Mouse (Mus musculus): ENCODE results near the gene Six3.

Six3 gene

DNA sequence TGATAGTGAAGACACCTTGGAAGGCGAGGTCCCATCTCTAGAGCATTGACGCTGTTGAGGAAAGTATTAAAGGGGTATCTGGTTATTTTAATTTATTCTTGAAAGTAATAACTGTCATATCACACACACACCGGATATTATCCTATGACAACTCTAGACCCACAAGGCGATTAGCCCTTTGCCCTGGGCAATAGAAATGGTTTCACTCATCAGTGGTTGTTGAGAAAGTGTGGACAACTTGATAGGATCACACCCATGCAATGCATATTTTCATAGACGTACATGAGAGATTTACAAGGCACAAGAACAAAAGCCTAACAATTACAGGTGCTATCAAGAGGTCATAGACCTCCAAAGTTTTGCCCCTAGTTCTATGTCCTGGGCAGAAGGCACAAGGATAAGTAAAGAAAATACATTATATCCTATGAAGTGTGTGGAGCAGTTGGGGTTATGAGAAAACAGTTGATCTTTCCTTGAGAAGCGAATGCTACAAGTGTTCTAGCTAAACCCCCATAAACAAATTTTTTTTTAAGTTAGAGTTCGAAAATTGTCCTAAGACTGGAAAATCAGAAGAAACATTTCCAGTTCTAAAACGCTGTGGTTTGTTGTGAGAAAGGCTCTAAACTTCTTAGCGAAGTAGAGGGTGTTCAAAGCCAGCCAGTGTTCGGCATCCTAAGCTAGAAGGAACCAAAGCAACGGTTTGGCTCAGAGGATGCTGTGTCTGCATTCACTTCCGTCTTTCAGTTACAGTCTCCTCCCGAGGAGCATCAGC is 3.6 kb upstream of the Six3 start:
- H3K4me3 ChIP-seq (replicated peaks; ENCODE audit: low read length) = no peak overlapping the region
- peaks cover 89% of the 10 kb centered on the region for H3K27me3 ChIP-seq (ENCODE audit: insufficient read depth, low read length)
- H3K4me1 ChIP-seq (replicated peaks; ENCODE audit: low read depth, low read length) = peaks cover 53% of the 10 kb centered on the region
- H3K36me3 ChIP-seq (ENCODE audit: insufficient read depth, low read length) = no peaks in the 10 kb centered on the region
- TF ChIP-seq POU5F1 (IDR thresholded peaks at IDR 0.05; ENCODE audit: borderline replicate concordance, low read length) (no peak), NANOG (IDR thresholded peaks at IDR 0.05; ENCODE audit: borderline replicate concordance, low read length) (no peak), CTCF (conservative IDR thresholded peaks at IDR 0.05; ENCODE audit: low read length) (no peak)
- H3K9me3 ChIP-seq (ENCODE audit: low read length) = peaks cover 26% of the 10 kb centered on the region

DNA sequence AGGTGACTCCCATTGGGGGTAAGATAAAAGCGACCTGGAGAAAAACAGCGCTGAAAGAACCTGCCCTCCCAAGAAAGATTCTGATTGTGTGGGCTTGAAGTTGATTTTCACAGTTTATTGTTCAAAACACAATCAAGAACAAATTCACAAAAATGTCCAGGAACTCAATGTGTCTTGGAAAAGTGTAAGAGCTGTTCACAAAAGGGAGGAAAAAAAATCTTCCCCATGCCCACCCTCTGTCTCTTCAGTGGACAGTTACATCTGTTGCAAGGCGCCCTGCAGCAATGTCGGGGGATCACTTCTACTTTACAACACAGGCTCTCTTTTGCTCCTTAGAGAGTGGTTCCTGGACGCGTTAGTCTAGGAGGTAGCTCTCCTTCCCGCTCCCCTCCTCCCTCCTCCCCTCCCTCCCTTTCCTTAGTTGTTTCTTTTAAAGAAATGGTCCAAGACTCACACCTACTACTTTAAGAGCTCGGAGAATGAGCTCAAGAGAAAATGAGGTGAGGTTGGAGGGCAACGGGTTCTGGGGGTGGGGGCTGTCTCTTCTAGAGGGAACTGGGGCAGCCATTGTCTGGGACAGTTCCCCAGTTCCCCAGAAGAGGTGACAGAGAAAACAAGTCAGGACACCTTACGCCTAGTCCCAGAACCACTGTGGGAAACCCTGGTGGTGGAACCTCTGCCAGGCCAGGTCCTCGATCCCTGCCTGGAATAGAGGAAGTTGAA is 2.9 kb upstream of the Six3 start:
- peaks cover 26% of the 10 kb centered on the region for H3K9me3 ChIP-seq (ENCODE audit: low read length)
- no peak overlapping the region for H3K4me3 ChIP-seq (replicated peaks; ENCODE audit: low read length)
- TF ChIP-seq POU5F1 (IDR thresholded peaks at IDR 0.05; ENCODE audit: borderline replicate concordance, low read length) (no peak), CTCF (conservative IDR thresholded peaks at IDR 0.05; ENCODE audit: low read length) (no peak), NANOG (IDR thresholded peaks at IDR 0.05; ENCODE audit: borderline replicate concordance, low read length) (no peak)
- H3K27me3 ChIP-seq (ENCODE audit: insufficient read depth, low read length) = peaks cover 89% of the 10 kb centered on the region
- H3K4me1 ChIP-seq (replicated peaks; ENCODE audit: low read depth, low read length) = peaks cover 52% of the 10 kb centered on the region
- no peaks in the 10 kb centered on the region for H3K36me3 ChIP-seq (ENCODE audit: insufficient read depth, low read length)

DNA sequence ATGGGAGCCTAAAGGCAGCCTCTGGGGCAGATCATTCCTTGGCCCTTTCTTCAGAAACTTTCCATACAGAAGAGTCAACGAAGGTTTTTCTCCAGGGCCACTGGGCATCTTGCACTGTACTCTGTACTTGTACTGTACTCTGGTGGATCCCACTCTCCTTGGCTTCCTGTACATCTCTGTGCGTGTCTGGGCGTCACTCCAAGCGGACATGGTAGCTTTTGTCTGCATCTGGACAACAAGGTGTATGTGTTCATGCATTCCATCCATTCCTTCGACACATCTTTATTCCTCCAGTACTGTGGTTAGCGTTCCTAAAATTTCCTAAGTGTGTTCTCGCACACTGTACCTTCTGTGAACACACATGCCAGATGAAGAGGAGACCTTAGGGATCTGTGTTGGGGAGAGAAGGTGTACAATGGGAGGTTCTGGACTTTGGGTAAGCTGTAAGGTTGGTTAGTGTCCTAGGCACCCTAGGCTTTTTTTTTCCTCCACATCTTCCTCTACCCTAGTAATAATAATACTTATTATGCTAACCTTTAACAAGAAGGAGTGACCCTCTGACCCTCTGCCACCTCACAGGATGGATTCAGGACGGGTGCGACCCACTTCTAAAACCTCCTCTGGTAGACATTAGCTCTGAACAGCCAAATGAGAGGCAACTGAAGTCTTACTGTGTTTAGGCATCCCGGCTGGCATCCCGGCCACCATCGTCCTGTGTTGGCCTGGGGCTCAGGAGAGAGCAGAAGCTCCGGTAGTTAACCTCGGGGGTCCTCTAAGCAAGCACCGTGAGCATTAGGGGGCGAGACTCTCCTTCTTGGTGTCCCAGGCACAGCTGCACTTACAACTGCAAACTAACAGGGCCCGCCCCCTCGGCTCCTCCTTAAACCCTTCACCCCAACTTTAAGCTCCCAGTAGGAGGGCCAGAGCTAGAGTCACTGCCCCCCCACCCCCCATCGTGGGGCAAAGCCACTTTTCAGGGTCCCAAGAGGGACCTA is 1.6 kb upstream of the Six3 start:
- Histone ChIP-seq H3K4me3 (replicated peaks; ENCODE audit: low read length) (no peak overlapping the region), H3K36me3 (ENCODE audit: insufficient read depth, low read length) (no peaks in the 10 kb centered on the region), H3K4me1 (replicated peaks; ENCODE audit: low read depth, low read length) (peaks cover 55% of the 10 kb centered on the region), H3K27me3 (ENCODE audit: insufficient read depth, low read length) (peaks cover 95% of the 10 kb centered on the region), H3K9me3 (ENCODE audit: low read length) (peaks cover 26% of the 10 kb centered on the region)
- no peak for TF ChIP-seq NANOG (IDR thresholded peaks at IDR 0.05; ENCODE audit: borderline replicate concordance, low read length)
- no peak for TF ChIP-seq CTCF (conservative IDR thresholded peaks at IDR 0.05; ENCODE audit: low read length)
- no peak for TF ChIP-seq POU5F1 (IDR thresholded peaks at IDR 0.05; ENCODE audit: borderline replicate concordance, low read length)

DNA sequence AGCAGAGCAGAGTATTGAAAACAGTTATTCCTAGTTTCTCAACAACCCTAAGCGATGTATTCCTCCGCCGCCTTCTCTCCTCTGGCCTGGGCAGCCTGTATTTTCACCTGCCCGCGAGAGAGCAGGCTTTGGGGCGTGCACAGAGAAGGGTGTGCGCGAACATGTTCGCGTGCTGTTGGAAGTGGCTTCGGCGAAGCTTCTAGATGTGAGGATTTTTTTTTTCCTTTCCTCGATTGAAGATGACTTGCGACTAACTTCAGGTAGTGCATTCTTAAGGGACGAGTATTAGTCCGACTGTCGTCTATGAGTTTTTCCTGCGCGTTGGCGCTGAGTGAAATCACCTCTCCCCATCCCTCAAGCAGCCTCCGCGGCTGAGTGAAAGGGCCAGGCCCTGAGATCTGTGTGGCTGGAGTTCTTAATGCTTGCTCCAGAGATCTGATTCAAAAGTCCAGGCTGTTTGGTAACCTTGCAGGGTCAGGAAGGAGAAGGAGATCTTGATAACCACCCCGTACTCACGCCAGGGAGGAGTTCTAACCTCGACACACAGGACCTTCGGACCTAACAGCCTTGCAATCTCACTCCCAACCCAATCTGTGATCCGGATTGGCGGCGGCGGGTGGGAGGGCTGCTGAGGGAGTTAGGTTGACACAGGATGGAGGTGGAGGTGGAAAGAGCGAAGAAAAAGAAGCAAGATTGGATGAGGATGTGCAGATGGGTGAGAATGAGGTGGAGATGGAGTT is 712 bp upstream of the Six3 start:
- Histone ChIP-seq H3K4me1 (replicated peaks; ENCODE audit: low read depth, low read length) (peaks cover 60% of the 10 kb centered on the region), H3K36me3 (ENCODE audit: insufficient read depth, low read length) (no peaks in the 10 kb centered on the region), H3K27me3 (ENCODE audit: insufficient read depth, low read length) (peaks cover 99% of the 10 kb centered on the region), H3K4me3 (replicated peaks; ENCODE audit: low read length) (no peak overlapping the region), H3K9me3 (ENCODE audit: low read length) (peaks cover 26% of the 10 kb centered on the region)
- TF ChIP-seq NANOG (IDR thresholded peaks at IDR 0.05; ENCODE audit: borderline replicate concordance, low read length) = no peak
- no peak for TF ChIP-seq POU5F1 (IDR thresholded peaks at IDR 0.05; ENCODE audit: borderline replicate concordance, low read length)
- no peak for TF ChIP-seq CTCF (conservative IDR thresholded peaks at IDR 0.05; ENCODE audit: low read length)

DNA sequence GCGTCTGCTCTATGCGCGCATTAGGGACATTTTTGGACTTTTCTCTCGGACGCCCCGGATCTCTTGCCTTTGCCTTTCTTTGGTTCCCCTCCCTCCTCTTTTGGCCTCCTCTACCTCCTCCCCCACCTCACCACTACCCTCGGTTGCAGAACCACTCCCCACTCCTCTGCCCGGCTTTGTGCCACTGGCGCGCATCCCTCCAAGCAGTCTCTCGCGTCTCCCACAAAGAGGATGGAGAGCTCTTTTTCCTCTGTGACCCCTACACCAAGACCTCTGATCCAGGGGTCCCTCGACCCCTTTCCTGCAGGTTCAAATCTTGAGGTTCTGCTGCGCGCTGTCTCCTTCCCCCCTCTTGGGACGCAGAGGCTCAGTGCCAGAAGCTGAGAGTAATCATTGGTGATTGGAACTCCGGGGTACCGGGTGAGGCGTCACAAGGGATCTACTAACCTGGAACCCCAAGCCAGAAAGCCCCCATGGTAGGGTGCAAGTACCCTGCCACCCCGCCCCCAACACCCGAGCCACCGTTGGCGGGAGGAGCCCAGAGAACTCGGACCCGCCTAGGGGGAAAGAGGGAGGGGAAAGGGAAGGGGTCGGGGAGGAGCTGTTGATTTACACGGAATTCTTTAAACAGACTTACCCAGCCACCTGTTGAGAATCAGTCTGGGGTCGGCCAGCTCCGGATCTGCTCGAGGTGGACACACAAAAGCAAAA is 758 bp downstream of the Six3 start:
- Histone ChIP-seq H3K4me3 (replicated peaks; ENCODE audit: low read length) (peak overlapping the region; percentile 60), H3K36me3 (ENCODE audit: insufficient read depth, low read length) (no peaks in the 10 kb centered on the region), H3K4me1 (replicated peaks; ENCODE audit: low read depth, low read length) (peaks cover 59% of the 10 kb centered on the region), H3K27me3 (ENCODE audit: insufficient read depth, low read length) (peaks cover 99% of the 10 kb centered on the region), H3K9me3 (ENCODE audit: low read length) (peaks cover 26% of the 10 kb centered on the region)
- TF ChIP-seq POU5F1 (IDR thresholded peaks at IDR 0.05; ENCODE audit: borderline replicate concordance, low read length) = no peak

DNA sequence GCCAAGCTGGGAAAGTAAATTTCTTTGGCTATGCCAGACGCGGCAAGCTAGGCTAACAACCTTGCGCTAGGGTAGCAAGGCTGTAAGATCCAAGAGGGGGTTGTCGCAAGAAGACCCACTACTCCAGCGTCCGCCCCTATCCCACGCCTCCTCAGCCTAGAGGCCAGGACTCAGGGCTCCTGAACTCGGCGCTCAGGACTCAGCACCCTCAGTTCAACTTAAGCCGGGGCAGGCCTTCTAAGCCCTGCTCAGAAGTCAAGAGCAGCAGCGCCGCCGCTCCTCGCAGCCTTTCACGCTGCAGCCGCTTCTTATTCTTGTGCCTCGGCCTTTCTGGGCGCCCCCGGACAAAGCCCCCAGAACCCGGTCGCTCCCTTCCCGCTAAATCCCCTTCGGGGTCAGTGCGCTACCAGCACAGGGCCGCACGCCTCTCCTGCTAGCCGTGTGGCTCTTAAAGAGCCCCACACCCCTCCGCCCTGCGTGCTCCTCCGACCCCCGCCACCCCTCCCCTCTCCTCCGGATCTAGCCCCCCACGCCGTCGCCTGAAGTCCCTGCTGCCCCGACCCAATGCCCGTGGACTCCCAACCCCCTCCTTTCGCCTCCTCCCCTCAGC is 1.4 kb downstream of the Six3 start:
- Histone ChIP-seq H3K27me3 (ENCODE audit: insufficient read depth, low read length) (peaks cover 99% of the 10 kb centered on the region), H3K9me3 (ENCODE audit: low read length) (peaks cover 26% of the 10 kb centered on the region), H3K4me1 (replicated peaks; ENCODE audit: low read depth, low read length) (peaks cover 59% of the 10 kb centered on the region), H3K36me3 (ENCODE audit: insufficient read depth, low read length) (no peaks in the 10 kb centered on the region), H3K4me3 (replicated peaks; ENCODE audit: low read length) (peak overlapping the region; percentile 60)
- TF ChIP-seq NANOG (IDR thresholded peaks at IDR 0.05; ENCODE audit: borderline replicate concordance, low read length) = no peak
- no peak for TF ChIP-seq POU5F1 (IDR thresholded peaks at IDR 0.05; ENCODE audit: borderline replicate concordance, low read length)
- TF ChIP-seq CTCF (conservative IDR thresholded peaks at IDR 0.05; ENCODE audit: low read length) = no peak

DNA sequence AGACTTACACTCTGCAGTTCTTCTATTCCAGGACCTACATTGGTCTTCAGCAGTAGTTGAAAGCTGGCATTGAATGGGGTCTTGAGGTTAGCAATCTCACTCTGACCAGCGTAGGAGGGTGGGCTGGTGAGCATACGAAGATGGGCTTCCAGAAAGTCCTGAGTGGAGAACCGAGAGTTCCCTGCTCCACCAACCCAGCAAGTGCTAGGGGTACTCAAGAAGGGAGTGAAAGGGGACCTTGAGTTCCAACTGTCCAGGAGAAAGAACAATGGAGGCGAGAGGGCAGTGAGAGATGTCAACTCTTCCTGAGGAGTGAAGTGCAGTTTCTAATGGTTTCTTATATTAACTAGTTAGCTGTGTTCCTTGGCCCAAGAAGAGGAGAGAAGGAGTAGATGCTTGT is 2.2 kb downstream of the Six3 start:
- no peaks in the 10 kb centered on the region for H3K36me3 ChIP-seq (ENCODE audit: insufficient read depth, low read length)
- H3K4me3 ChIP-seq (replicated peaks; ENCODE audit: low read length) = 0 out of 2 replicates have a peak overlapping the region, but pooled peaks have one; percentile 60
- H3K4me1 ChIP-seq (replicated peaks; ENCODE audit: low read depth, low read length) = peaks cover 63% of the 10 kb centered on the region
- peaks cover 23% of the 10 kb centered on the region for H3K9me3 ChIP-seq (ENCODE audit: low read length)
- peaks cover 99% of the 10 kb centered on the region for H3K27me3 ChIP-seq (ENCODE audit: insufficient read depth, low read length)
- TF ChIP-seq POU5F1 (IDR thresholded peaks at IDR 0.05; ENCODE audit: borderline replicate concordance, low read length) (no peak), NANOG (IDR thresholded peaks at IDR 0.05; ENCODE audit: borderline replicate concordance, low read length) (no peak), CTCF (conservative IDR thresholded peaks at IDR 0.05; ENCODE audit: low read length) (no peak)

Measured in E14TG2a.4 (cell line).